Mouse (Mus musculus) adrenal gland, postnatal 4 days (tissue): ENCODE data around the gene Ldlrad1. TPM values are rescaled to one million over a fixed set of nuclear protein-coding genes. Genes with fewer than 3 reads are reported as not detected.

Experiments
- DNase-seq, 2 experiments: peaks; one replicate each; pipeline ENCODE4 v3.0.0; 2021 to 2022; ENCODE audit warnings: low spot score in 2 of 2, mixed read lengths in 2 of 2
- total RNA-seq, 2 experiments: library from RNA; stranded (reverse); gene quantifications; 2 replicates each; pipeline ENCODE4 v1.2.3; 2021

Ldlrad1 gene
- total RNA-seq, 2 experiments from 2014 or later = not detected

GRCm38 (mm10) chr4:107210483-107211097 is 1.6 kb downstream of the Ldlrad1 start:
- no peak for DNase-seq

GRCm38 (mm10) chr4:107211465-107211864 is 2.5 kb downstream of the Ldlrad1 start:
- no peak for DNase-seq

DNA sequence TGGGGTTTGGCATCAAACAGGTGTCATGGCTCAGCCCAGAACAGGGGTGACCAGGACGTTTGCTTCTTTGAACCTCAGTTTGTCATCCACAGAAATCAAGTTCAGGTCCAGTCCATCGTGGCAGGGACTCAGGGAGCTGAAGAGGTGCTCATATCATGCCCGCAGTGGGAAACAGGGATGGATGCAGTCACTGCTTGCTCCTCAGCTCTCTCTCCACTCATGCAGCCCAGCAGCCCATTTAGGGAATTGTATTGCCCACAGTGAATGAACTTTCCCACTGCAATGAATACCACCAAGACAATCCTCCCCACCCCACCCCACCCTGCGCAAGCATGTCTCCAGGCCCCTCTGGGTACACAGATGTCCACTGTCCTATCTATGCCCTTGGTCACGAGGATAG is 3.0 kb downstream of the Ldlrad1 start:
- DNase-seq = no peak

- DNase-seq = no peak
These were observed 4.5 kb downstream of the Ldlrad1 start for GRCm38 (mm10) chr4:107213279-107214011.

GRCm38 (mm10) chr4:107217574-107217973 is 8.6 kb downstream of the Ldlrad1 start:
- DNase-seq = no peak

DNA sequence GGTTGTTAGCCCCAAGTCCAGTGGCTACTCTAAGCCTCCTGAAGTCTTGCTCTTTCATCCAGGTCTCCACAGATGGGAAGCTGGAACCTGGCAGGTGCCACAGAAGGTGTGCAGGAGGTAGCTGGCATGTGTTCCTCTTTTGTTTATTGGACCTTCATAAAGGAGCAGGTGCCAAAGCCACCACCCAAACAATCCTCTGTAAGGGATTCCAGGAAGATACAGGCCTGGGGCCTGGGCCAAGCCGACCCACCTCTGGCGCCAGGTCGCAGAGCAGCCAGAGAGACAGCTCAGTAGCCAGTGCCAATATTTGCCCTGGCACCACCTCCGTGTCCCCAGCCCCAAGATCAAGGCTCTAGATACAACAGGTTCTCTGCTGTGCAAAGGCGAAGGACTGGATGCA is 12.5 kb downstream of the Ldlrad1 start:
- no peak for DNase-seq

- no peak for DNase-seq
These were observed 14.5 kb downstream of the Ldlrad1 start for GRCm38 (mm10) chr4:107223225-107224204.

- no peak for DNase-seq
These were observed 17.3 kb downstream of the Ldlrad1 start for GRCm38 (mm10) chr4:107226313-107226712.

DNA sequence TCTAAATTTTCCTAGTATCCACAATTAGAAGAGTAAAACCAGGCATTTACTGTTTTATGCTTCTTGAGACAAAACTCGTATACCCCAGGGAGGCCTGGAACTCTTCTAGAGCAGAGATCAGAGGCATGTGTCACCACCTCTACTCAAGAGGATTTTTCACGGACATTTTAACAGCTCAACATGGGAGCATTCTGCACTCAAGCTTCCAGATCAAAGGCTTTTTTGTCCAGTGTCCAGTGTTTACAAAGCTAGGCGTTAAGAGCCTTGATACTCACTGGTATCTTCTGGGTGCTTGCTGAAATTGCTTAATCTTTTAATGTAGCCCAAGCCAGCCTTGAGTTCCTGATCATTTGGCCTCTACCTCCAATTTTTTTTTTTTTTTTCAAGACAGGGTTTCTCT is 23.2 kb downstream of the Ldlrad1 start:
- DNase-seq = no peak

DNA sequence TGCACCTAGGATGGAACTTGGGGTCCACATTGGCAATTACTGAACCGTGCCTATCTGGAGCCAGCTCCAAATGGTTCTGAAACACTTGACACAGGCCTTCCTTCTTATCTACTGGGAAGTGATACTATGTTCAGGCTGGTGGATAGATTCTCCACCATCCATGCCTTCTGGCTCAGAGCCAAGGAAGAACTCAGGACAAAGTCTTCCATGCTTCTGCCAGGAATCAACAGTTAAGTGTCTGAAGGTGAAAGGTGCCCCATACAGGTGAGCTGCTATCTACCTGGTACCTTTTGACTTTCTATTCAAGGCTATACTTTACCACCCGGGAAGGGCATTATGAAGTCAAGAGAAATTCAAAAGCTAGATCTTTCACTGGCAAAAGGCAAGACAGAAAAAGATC is 29.3 kb downstream of the Ldlrad1 start:
- DNase-seq = no peak

- no peak for DNase-seq
These were observed 31.2 kb downstream of the Ldlrad1 start for GRCm38 (mm10) chr4:107240196-107240595.

GRCm38 (mm10) chr4:107243365-107244333 is 34.7 kb downstream of the Ldlrad1 start:
- no peak for DNase-seq

DNA sequence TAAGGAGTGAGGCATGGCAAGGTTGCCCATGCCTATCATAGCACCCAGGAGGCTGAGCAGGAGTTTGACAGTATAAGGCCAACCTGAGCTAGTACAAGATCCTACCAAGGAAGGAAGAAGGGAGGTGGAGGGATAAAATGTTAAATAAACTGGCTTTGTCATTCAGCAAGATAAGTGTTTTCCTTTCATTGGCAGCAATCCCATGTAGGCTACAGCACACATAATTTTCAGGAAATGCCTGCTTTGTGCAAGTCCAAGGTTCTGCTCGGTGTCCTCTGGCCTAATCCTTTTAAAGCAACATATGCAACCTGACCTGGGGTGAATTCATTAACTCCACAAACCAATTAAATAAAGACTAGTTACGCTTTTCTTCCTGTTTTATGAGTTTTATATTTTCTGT is 36.4 kb downstream of the Ldlrad1 start:
- no peak for DNase-seq

GRCm38 (mm10) chr4:107246040-107246439 is 37.1 kb downstream of the Ldlrad1 start:
- DNase-seq = no peak

DNA sequence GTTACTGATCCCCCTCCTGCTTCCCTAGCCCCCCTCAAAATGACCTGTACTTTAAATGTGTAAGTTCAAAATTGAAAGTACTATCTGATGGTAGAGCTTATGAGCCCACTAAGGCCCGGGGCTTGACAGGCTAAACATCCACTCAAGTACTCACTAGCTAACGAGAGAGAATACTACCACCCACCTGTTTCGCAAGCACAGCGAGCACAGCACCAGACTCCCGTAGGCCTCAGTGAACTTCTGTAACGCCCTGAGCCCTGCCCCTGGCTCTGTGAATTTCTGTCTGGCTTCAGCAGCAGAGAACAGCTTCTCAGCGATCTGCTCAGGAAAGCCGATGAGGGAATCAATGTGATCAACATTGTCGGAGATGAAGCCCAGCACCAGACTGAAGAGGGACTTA is 38.1 kb downstream of the Ldlrad1 start:
- no peak for DNase-seq

DNA sequence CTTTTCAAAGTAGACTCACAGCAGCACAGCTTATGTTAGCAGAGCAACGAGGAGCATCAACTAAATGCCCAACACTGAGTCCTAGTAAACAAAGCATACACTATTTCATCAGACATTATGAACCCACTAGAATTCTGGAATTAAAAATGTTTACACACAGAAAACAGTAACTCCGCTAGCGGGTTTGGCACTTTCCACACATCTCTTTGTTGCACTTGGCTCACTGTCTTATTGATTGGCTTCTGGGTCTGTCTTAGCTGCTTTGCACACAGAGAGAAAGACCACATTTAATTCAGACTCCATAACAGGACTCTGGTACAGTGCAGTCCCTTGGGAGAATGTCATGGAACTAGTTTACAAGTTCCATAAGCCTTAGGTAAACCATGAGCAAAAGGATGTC is 39.1 kb downstream of the Ldlrad1 start:
- no peak for DNase-seq

DNA sequence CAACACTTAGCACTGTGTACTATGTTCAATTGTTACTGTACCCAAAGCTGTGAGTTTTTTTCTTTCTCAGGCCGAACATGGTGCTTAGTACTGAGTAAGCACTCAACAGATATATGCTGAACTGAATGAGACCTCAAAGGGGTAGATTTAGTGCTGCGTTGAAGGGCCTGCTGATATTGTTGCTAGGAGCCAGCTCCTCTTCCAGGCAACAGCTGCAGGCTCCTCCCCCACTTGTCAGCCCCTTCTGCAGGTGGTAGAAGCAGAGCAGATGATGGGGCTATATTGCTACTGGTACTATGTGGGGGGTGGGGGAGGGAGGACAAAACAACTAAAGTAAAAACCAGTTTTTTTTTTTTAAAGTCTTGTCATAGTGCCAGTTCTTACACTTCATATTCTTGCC is 40.5 kb downstream of the Ldlrad1 start:
- no peak for DNase-seq

- DNase-seq = no peak
These were observed 41.5 kb downstream of the Ldlrad1 start for GRCm38 (mm10) chr4:107250494-107250893.

DNA sequence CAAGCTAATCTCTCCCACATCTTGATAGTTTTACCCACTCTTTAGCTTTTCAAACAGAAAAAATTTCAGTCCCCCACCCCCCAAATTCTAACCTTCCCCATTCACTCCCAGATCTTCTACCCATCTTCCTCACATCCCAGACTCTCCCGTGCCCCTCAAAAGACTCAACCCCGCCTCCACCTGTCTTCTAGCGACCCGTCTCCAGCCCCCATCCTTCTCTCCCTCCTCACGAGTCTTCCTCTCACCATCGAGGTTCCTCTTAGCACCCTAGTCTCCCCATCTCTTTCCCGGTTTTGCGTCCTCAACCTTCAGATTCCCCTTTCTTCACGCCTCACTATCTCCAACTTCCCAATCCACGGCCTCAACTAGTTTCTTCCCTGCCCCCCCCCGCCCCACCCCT is 43.5 kb downstream of the Ldlrad1 start:
- DNase-seq = no peak
